Mouse (Mus musculus): Measurements from ENCODE around the gene Epo. TPM values are rescaled to one million over a fixed set of nuclear protein-coding genes. Genes with fewer than 3 reads are reported as not detected.

Epo gene
- polyA plus RNA-seq, 1 experiment from 2014 or later: 0.45 TPM

- no peaks in the 10 kb centered on the region for H3K36me3 ChIP-seq
- WGBS: 87% methylated on average over 11 of the region's 11 CpGs
- no peak overlapping the region for H3K27ac ChIP-seq
- H3K4me1 ChIP-seq: no peaks in the 10 kb centered on the region
- no peak overlapping the region for H3K9ac ChIP-seq
- no peak overlapping the region for H3K4me3 ChIP-seq (replicated peaks)
- H3K4me2 ChIP-seq: no peak overlapping the region
- no peaks in the 10 kb centered on the region for H3K27me3 ChIP-seq
- ATAC-seq (replicated peaks; ENCODE audit: low FRiP score): no peak
- H3K9me3 ChIP-seq (replicated peaks): no peaks in the 10 kb centered on the region
Measured at GRCm38 (mm10) chr5:137440216-137440855, 92.7 kb downstream of the Epo start.

GRCm38 (mm10) chr5:137433889-137434288 is 99.2 kb downstream of the Epo start:
- ATAC-seq (replicated peaks; ENCODE audit: low FRiP score): no peak
- 74% methylated on average over 6 of the region's 6 CpGs for WGBS
- H3K9me3 ChIP-seq (replicated peaks): no peaks in the 10 kb centered on the region
- H3K27me3 ChIP-seq: no peaks in the 10 kb centered on the region
- H3K4me2 ChIP-seq: no peak overlapping the region
- H3K9ac ChIP-seq: no peak overlapping the region
- H3K27ac ChIP-seq: no peak overlapping the region
- H3K4me3 ChIP-seq (replicated peaks): no peak overlapping the region
- no peaks in the 10 kb centered on the region for H3K36me3 ChIP-seq
- H3K4me1 ChIP-seq: no peaks in the 10 kb centered on the region

Small RNA genes lying within 50 kb of the gene (microRNA-seq; reads per million reads assigned to microRNA genes)
- not detected for gene Mir6418

Other genes starting within 250 kb of the Epo start
- gene Ache, start 245.7 kb downstream of the Epo start, polyA plus RNA-seq (2015; fragmentation: Nextera tagmentation; extraction: Ambion mirVana): 2.7 and 3.6 TPM in 2 replicates
- 5.9 and 7.3 TPM in 2 replicates for gene Ufsp1, start 238.6 kb downstream of the Epo start, polyA plus RNA-seq (2015; fragmentation: Nextera tagmentation; extraction: Ambion mirVana)
- gene Srrt, start 225.6 kb downstream of the Epo start, polyA plus RNA-seq (2015; fragmentation: Nextera tagmentation; extraction: Ambion mirVana): 141 and 158 TPM in 2 replicates
- gene Trip6, start 218.8 kb downstream of the Epo start, polyA plus RNA-seq (2015; fragmentation: Nextera tagmentation; extraction: Ambion mirVana): 77.9 and 87.5 TPM in 2 replicates
- 14.2 and 16.0 TPM in 2 replicates for gene Slc12a9, start 199.6 kb downstream of the Epo start, polyA plus RNA-seq (2015; fragmentation: Nextera tagmentation; extraction: Ambion mirVana)
- gene Ephb4, start 183.1 kb downstream of the Epo start, polyA plus RNA-seq (2015; fragmentation: Nextera tagmentation; extraction: Ambion mirVana): 49.1 and 54.9 TPM in 2 replicates
- gene Zan, start 56.2 kb downstream of the Epo start, polyA plus RNA-seq (2015; fragmentation: Nextera tagmentation; extraction: Ambion mirVana): 0.06 and 0.09 TPM in 2 replicates
- 55.9 and 57.7 TPM in 2 replicates for gene Pop7, start 30.7 kb downstream of the Epo start, polyA plus RNA-seq (2015; fragmentation: Nextera tagmentation; extraction: Ambion mirVana)
- 13.2 and 14.7 TPM in 2 replicates for gene Gigyf1, start 14.7 kb downstream of the Epo start, polyA plus RNA-seq (2015; fragmentation: Nextera tagmentation; extraction: Ambion mirVana)
- 337 and 348 TPM in 2 replicates for gene Gnb2, start 268 bp upstream of the Epo start, polyA plus RNA-seq (2015; fragmentation: Nextera tagmentation; extraction: Ambion mirVana)
- 0.40 and 1.8 TPM in 2 replicates for gene Actl6b, start 20.3 kb upstream of the Epo start, polyA plus RNA-seq (2015; fragmentation: Nextera tagmentation; extraction: Ambion mirVana)
- 0.42 and 0.99 TPM in 2 replicates for gene Tfr2, start 36.6 kb upstream of the Epo start, polyA plus RNA-seq (2015; fragmentation: Nextera tagmentation; extraction: Ambion mirVana)
- 26.6 and 30.2 TPM in 2 replicates for gene Mospd3, start 67.8 kb upstream of the Epo start, polyA plus RNA-seq (2015; fragmentation: Nextera tagmentation; extraction: Ambion mirVana)
- 135 and 139 TPM in 2 replicates for gene Pcolce, start 80.5 kb upstream of the Epo start, polyA plus RNA-seq (2015; fragmentation: Nextera tagmentation; extraction: Ambion mirVana)
- 0.16 and 0.17 TPM in 2 replicates for gene Fbxo24, start 95.8 kb upstream of the Epo start, polyA plus RNA-seq (2015; fragmentation: Nextera tagmentation; extraction: Ambion mirVana)
- 47.4 and 50.6 TPM in 2 replicates for gene Lrch4, start 95.9 kb upstream of the Epo start, polyA plus RNA-seq (2015; fragmentation: Nextera tagmentation; extraction: Ambion mirVana)
- 10.4 and 13.1 TPM in 2 replicates for gene Gm20605, start 95.9 kb upstream of the Epo start, polyA plus RNA-seq (2015; fragmentation: Nextera tagmentation; extraction: Ambion mirVana)
- 8.2 and 10.5 TPM in 2 replicates for gene Sap25, start 108.1 kb upstream of the Epo start, polyA plus RNA-seq (2015; fragmentation: Nextera tagmentation; extraction: Ambion mirVana)
- 0.80 and 0.82 TPM in 2 replicates for gene Irs3, start 112.5 kb upstream of the Epo start, polyA plus RNA-seq (2015; fragmentation: Nextera tagmentation; extraction: Ambion mirVana)
- gene Agfg2, start 151.5 kb upstream of the Epo start, polyA plus RNA-seq (2015; fragmentation: Nextera tagmentation; extraction: Ambion mirVana): 18.9 and 23.1 TPM in 2 replicates
- gene Nyap1, start 208.4 kb upstream of the Epo start, polyA plus RNA-seq (2015; fragmentation: Nextera tagmentation; extraction: Ambion mirVana): 1.8 and 2.1 TPM in 2 replicates
- 111 and 126 TPM in 2 replicates for gene Tsc22d4, start 212.5 kb upstream of the Epo start, polyA plus RNA-seq (2015; fragmentation: Nextera tagmentation; extraction: Ambion mirVana)
- gene Ppp1r35, start 245.6 kb upstream of the Epo start, polyA plus RNA-seq (2015; fragmentation: Nextera tagmentation; extraction: Ambion mirVana): 25.9 and 33.2 TPM in 2 replicates

Data from kidney, embryonic 15.5 days (tissue).